Mouse (Mus musculus): ENCODE data around the gene Ap1m2.

The Ap1m2 gene

DNA sequence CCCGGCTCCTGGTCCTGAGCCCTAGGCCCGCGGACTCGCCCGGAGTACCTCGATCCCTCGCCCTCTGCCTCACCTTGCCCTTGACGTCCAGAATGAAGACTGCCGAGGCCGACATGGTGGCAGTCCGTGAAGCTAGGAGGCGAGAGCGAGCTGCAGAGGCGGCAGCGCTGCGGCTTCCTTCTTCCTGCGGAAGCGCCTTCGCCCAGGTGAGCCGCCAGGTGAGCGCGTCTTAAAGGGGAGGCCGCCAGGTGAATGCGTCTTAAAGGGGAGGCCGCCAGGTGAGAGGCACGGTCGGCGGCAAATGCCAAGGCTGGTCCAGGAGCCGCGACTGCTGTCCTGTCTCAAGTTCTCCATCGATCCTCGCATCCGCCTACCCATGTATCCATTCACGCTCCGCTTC is at the start of gene Ap1m2:
Gene Ap1m2, minus strand, starts transcription at position 204 of the 400 bp plus-strand sequence.
- no peak for DNase-seq (ENCODE audit: inconsistent age in 2 of 2, low spot score in 1 of 2)

- DNase-seq (ENCODE audit: inconsistent age in 2 of 2, low spot score in 1 of 2), result peak; percentile 64 to 90
Measured at GRCm38 (mm10) chr9:21356981-21357718, 45.0 kb upstream of the Ap1m2 start.

- no peak for DNase-seq (ENCODE audit: inconsistent age in 2 of 2, low spot score in 1 of 2)
Measured at GRCm38 (mm10) chr9:21354796-21355195, 42.7 kb upstream of the Ap1m2 start.

DNA sequence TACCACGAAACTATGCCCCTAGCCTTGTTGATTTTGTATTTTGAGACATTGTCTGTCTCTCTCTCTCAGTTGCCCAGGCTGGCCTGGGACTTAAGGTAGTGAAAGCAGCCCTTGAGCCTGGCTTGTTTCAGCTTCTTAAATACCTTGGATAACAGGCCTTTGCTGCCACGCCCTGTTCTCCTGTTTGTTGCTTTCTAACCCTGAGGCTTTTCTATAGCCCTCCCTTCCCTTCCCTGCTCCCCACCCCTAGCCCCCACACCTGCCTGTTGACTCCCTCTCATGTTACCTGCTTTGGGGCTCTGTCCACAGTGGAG is 41.2 kb upstream of the Ap1m2 start:
- DNase-seq (ENCODE audit: inconsistent age in 2 of 2, low spot score in 1 of 2), result no peak

- no peak for DNase-seq (ENCODE audit: inconsistent age in 2 of 2, low spot score in 1 of 2)
Measured at GRCm38 (mm10) chr9:21352463-21353372, 40.6 kb upstream of the Ap1m2 start.

DNA sequence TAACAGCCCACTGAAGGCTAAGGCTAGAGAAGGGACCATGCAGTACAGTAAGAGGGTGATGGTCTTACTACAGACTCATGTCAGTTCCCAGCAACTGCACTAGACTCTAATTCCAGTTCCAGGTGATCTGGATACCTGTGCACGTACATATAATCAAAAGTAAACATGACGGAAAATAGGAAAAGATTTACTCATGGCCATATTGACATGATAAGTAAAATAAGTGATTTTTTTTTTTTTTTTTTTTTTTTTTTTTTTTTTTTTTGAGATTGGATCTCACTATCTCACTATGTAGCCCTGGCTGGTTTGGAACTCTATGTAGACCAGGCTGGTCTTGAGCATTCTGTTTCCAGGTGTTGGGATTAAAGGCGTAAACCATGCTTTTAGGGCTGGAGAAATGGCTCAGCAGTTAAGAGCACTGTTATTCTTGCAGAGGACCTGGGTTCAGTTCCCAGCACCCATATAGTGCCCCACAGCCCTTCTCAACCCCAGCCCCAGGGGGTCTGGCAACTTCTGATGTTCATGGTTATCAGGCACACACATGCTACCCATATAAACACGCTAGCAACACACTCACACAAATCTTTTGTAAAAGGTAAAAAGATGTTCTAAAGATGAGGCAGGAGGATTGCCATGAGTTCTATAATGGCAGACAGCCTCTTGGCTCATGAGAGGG is 39.7 kb upstream of the Ap1m2 start:
- no peak for DNase-seq (ENCODE audit: inconsistent age in 2 of 2, low spot score in 1 of 2)

DNA sequence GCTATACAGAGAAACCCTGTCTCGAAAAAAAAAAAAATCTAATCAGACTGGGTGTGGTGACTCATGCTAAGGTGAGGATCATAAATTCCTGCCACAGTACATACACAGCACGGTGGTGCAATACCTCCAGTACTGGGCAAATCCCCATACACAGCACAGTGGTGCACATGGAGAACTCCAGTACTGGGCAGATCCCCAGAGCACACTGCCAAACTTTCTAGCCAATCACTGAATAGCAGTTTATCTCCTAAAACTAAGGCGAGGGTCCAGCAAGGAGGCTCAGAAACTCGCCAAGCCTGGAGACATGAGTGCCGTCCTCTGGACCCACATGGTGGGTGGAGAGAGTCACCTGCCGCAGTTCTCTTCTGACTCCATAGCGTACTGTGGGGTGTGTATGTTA is 39.0 kb upstream of the Ap1m2 start:
- DNase-seq (ENCODE audit: inconsistent age in 2 of 2, low spot score in 1 of 2), result no peak

DNA sequence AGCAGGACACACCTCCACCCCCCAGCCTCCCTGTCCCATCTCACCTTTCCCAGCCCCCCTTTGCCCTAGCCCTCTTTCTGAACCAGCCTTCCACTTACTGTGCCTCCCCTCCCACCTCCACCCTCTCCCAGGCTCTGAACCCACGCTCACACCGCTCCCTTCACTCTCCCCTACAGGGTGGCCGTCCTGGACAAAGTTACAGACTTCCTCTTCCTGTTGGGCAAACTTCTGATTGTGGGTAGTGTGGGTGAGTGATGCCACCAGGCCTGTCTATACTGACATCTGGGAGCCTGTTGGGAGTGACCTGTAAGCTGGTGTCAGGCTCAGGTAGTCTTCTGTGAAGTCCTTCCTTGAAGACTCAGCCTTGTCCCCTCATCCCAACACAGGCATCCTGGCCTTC is 36.0 kb upstream of the Ap1m2 start:
- DNase-seq (ENCODE audit: inconsistent age in 2 of 2, low spot score in 1 of 2), result no peak

DNA sequence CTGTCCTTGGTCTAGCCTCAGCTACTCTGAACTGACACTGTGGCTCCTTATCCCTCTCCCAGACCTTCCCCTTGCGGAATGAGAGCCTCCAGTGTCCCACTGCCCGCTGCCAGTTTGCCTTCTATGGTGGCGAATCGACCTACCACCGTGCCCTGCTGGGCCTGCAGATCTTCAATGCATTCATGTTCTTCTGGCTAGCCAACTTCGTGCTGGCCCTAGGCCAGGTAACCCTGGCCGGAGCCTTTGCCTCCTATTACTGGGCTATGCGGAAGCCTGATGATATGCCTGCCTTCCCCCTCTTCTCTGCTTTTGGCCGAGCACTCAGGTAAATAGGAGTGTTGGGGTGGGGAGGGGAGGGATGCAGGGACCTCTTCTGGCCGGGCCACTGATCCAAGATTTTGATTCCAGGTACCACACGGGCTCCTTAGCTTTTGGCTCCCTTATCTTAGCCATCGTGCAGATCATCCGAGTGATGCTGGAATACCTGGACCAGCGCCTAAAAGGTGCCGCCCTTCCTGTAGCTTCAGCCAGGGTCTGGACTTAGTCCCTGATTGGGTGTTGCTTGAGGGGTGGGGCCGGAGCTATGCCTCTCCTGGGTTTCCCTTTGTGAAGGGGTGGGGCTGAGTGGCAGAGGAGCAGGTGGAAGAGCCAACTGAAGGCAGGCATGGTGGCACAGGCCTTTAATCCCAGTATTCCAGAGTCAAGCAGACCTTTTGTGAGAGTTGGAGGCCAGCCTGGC is 34.7 kb upstream of the Ap1m2 start:
- DNase-seq (ENCODE audit: inconsistent age in 2 of 2, low spot score in 1 of 2), result no peak

DNA sequence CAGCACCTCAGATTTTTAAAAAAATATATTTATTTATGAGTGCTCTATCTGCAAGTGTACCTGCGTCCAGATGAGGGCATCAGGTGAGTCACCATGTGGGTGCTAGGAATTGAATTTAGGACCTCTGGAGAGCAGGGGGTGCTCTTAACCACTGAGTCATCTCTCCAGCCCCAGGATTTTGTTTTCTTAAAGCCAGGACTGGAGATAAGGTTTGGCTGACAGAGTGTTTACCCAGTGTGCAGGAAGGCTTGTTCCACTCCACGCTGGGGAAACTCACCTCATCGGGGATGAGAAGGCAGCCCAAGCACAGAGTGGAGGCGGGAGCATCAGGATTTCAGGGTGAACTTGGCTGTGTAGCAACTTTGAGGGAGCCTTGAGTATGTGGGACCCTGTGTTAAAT is 28.3 kb upstream of the Ap1m2 start:
- peak in 1 of 2 experiments; percentile 40 for DNase-seq (ENCODE audit: inconsistent age in 2 of 2, low spot score in 1 of 2)

DNA sequence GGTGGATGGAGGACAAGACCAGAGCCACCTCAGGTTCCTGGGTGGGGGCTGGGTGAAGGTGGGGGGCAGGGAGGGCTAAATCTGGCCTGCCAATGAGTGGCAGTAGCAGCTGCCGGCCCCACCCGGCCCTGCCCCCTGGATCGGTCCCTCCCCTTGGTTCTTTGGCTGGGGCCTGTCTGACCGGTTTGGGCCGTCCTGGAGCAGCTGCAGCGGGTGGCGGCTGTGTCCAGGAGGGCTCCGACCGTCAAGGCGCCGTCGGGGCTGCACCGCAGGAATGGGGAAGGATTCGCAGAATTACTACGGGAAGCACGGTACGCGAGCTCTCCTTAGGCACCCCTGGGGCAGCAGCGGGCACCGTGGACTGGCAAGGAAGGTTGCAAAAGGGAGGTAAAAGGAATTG is 25.5 kb upstream of the Ap1m2 start:
- no peak for DNase-seq (ENCODE audit: inconsistent age in 2 of 2, low spot score in 1 of 2)

- no peak for DNase-seq (ENCODE audit: inconsistent age in 2 of 2, low spot score in 1 of 2)
Measured at GRCm38 (mm10) chr9:21336491-21336890, 24.4 kb upstream of the Ap1m2 start.

DNA sequence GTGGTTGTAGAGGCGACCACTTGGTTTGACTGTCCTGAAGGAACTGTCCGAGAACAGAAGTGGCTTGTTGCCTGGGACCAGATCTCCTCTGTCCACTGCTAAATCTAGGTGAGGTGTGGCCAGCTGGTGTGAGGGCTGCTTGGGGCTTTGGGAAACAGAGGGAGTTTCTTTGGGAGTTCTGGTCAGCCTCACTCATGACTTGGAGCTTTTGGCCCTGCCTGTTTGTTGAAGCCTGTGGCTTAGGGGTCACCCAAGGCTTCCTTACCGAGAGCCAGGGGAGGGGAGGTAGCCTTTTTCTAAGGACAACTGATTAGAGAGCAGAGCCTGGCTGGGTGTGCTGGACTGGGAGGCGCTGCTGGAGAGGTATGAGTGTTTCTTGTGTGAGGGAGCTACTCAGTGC is 23.3 kb upstream of the Ap1m2 start:
- no peak for DNase-seq (ENCODE audit: inconsistent age in 2 of 2, low spot score in 1 of 2)

GRCm38 (mm10) chr9:21334747-21335146 is 22.6 kb upstream of the Ap1m2 start:
- no peak for DNase-seq (ENCODE audit: inconsistent age in 2 of 2, low spot score in 1 of 2)

DNA sequence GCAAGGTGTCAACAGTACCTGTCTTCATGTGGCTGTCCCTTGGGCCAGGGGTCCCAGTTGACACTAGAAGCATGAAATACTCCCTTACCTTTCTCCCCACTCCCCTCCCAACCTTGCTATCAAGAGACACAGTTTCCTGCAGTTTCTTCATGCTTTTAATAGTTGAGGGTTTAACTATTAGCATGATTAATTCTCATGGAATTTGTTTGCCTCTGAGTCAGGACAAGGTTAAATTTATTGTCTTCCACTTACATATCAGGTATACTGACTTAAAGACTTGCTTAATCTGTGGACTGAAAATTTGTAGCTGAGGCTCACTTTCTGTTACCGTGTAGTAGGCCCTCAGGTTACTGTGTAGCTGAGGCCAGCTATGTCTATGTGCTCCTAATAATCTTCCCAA is 21.4 kb upstream of the Ap1m2 start:
- DNase-seq (ENCODE audit: inconsistent age in 2 of 2, low spot score in 1 of 2), result no peak

GRCm38 (mm10) chr9:21332161-21333061 is 20.3 kb upstream of the Ap1m2 start:
- DNase-seq (ENCODE audit: inconsistent age in 2 of 2, low spot score in 1 of 2), result no peak

GRCm38 (mm10) chr9:21331365-21332140 is 19.4 kb upstream of the Ap1m2 start:
- no peak for DNase-seq (ENCODE audit: inconsistent age in 2 of 2, low spot score in 1 of 2)

DNA sequence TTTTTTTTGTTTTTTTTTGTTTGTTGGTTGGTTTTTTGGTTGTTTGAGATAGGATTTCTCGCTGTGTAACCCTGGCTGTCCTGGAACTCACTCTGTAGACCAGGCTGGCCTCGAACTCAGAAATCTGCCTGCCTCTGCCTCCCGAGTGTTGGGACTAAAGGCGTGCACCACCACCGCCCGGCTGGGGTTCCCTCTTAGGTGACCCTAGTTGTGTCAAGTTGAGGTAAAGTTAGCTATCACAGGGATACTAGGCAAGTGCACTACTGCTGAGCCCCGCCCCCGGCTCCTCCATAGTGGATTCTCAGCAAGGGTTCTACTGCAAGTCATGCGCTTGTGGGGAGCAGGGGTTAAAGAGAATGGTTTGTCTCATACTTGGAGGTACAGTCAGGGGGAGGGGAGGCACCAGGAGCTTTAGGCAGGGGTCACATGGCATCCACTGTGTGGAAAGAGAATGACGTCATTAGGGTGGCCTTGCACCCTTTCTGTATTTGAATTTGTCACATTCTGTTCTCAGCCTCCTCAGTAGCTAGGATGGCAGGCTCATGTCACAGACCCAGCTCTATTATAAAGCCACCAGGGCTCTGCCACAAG is 17.7 kb upstream of the Ap1m2 start:
- DNase-seq (ENCODE audit: inconsistent age in 2 of 2, low spot score in 1 of 2), result peak; percentile 72 to 73

- DNase-seq (ENCODE audit: inconsistent age in 2 of 2, low spot score in 1 of 2), result peak; percentile 55 to 64
Measured at GRCm38 (mm10) chr9:21329041-21329440, 16.9 kb upstream of the Ap1m2 start.
